Mouse (Mus musculus): ENCODE results near the gene Crebbp.
A peak's percentile ranks its signal among the peaks of the same experiment; 100 is the strongest.

The Crebbp gene

GRCm38 (mm10) chr16:4044093-4044492 is 169.7 kb downstream of the Crebbp start:
- DNase-seq (ENCODE audit: low spot score): no peak

DNA sequence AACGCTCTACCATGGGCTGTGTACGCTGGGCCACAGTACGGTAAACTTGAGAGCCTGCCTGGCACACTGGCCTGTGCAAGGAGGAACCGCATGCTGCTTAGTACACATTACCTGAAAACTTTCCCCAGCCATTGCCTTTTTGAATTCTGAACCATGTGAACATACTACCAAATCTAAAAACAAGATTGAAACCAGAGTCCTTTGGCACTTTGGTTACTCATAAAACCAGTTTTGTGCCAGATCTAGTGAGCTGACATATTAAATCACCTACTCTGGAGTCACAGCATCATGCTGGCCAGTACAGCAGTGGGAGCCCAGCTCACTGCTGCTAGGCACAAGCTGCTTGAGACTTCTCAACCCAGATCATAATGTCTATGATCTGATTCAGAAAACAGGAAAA is 172.2 kb downstream of the Crebbp start:
- DNase-seq (ENCODE audit: low spot score): no peak

GRCm38 (mm10) chr16:4040206-4040605 is 173.6 kb downstream of the Crebbp start:
- no peak for DNase-seq (ENCODE audit: low spot score)

DNA sequence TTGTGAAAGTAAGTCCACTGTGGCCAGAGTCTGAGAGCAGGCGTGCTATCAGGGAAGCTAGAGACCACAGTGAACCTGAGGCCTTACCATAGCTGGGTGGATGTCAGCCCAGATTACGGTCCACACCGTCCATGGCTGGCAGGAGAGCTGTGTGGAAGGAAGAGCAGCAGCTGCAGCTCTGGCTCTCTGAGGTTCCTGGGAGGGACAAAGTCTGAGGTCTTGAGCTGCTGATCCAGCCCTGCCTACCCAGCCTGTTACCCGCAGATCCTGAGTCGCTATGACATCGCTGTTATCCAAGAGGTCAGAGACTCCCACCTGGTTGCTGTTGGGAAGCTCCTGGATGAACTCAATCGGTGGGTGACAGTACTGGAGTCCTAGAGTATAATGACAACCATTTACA is 176.1 kb downstream of the Crebbp start:
- DNase-seq (ENCODE audit: low spot score): no peak

DNA sequence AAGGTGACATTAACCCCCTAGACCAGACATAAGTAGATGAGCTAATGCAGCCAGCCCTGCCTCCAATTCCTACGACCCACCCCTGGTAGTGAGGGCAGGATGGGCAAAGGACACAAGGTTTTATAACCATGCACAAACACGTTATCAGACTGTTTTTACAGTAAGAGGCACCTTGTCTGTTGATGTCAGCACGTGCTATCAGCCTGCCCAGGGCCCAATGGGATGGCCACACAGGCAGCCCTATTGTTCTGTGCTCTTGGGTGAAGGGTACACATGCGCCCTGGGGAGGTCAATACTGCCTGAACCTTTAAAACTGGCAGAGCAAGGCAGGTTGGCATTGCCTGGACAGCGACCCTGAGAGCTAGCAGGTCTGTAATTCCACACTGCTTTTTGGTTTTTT is 177.0 kb downstream of the Crebbp start, which contains the start of gene Dnase1:
Gene Dnase1, plus strand, starts transcription at position 136 of the 400 bp plus-strand sequence.
- DNase-seq (ENCODE audit: low spot score): no peak

DNA sequence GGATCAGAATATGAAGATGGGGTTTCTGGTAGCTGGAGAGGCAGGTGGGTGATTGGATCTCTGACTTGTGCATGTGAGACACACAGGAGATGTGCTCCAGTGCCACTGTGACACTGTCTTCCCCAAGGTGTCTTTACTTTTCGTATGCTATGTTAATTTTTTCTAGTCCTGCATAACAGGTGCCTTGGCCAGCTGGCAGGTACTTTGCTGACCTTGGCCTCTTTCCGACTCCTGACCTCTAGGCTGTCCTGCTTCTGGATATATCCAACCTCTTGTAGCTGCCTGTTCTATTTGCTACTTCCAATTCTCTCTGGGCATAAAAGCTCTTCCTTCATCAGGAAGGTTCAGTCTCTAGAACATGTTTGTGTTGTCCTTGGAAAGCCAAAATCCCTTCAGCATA is 178.2 kb downstream of the Crebbp start:
- no peak for DNase-seq (ENCODE audit: low spot score)

DNA sequence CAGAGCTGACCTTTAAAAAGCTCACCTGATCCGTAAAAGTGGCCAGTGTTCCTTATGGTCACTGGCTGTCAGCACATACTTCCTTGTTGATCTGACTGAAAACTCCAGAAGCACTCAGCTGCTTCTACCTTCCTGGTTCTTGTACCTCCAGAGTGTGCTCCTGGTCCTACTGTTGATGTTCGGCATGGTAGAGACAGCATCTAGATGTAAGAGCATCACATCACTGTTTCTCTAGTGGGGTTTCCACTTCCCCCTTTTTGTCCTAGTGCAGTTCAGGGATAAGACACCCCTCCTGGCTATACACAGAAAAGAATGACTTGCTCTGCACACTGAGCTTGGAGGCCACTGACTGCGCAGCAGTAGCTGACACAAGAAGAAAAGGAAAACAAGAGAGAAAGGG is 179.3 kb downstream of the Crebbp start:
- no peak for DNase-seq (ENCODE audit: low spot score)

- DNase-seq (ENCODE audit: low spot score): peak; percentile 41
These were observed 179.8 kb downstream of the Crebbp start for GRCm38 (mm10) chr16:4033971-4034370.

DNA sequence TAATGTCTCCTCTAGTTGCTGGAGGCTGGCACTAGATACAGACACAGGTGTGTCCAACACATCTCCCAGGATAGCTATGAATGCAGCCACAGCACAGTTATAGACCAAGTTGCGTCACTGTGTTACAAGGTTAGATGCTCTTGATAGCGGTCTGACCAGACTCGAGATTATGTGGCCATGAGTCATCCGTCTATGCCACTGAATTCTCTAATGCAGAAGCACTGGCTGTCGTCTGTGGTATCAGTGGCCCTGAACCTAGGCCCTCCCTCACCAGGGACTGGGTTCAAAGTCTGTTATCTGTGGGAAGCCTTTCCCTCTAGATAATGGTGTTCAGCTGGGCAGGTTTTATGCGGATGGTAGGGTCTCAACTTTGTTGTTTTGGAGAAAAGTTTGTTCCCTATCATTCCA is 181.5 kb downstream of the Crebbp start:
- DNase-seq (ENCODE audit: low spot score): peak; percentile 42

DNA sequence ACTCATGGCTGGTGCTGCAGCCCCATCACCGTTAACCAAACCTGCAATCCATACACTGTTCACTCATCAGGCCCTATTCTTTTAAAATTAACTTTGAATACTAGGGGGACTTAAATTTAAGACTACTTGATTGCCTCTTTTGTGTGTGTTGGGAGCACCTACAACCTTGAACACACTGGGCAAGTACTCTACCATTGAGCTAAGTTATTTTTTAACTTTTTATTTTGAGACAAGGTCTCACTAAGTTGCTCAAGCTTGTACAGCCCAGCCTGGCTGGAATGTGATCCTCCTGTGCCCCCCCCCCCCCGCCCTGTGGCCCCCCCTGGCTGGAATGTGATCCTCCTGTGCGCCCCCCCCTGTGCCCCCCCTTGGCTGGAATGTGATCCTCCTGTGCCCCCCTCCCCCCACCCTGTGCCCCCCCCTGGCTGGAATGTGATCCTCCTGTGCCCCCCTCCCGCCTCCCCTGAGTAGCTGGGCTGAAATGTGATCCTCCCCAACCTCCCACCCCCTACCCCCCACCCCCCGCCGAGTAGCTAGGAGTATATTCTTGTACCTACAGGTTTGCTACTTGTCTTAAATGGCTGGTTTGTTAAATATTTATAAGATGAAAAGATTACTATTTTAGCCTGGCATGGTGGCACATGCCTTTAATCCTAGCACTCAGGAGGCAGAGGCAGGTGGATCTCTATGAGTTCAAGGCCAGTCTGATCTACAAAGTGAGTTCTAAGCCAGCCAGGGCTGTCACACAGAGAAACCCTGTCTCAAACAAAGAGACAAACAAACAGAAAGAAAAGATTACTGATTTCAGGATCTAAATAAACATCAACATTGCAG is 182.1 kb downstream of the Crebbp start:
- no peak for DNase-seq (ENCODE audit: low spot score)

All from c-Kit-positive CD71-positive TER-119-positive erythroid progenitor cells, embryonic 14.5 days (primary cell).